In the genomic region with DNA sequence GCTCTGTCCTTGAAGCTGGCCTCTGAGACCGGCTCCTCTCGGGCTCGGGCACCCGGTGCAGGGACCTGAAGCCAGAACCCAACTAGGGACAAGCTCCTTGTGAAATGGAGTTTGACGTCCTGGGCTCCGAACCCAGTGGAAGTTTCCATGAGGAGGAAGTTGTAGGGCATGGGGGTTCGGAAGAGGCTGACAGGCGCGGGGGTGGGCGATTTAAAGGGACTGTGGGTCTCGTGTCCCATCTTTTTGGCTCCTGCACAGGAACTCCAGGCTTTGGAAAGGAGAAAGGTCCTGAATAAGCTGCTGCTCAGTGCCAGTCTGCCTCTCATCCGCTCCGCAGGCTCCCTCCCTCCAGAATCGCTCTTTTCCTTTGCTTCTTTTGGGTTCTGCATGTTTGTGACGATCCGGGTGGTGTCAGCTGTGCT, we compare ENCODE assay signal across 8 mouse cellular contexts. TPM values are rescaled to one million over a fixed set of nuclear protein-coding genes. Genes with fewer than 3 reads are reported as not detected.
DNase-seq lines count a peak whose midpoint lies in the region; ATAC-seq and TF ChIP-seq lines count a peak whose summit lies in the region.

No protein-coding gene starts in this region.

- under 1% methylated on average over 16 of the region's 16 CpGs for WGBS in embryonic facial prominence, embryonic 10.5 days
- whole genome bisulfite sequencing in hindbrain, embryonic 15.5 days: 1% methylated on average over 16 of the region's 16 CpGs
- under 1% methylated on average over 16 of the region's 16 CpGs for WGBS in liver, embryonic 16.5 days (ENCODE audit: insufficient replicate concordance)
- WGBS in small intestine, adult 2 months: under 1% methylated on average over 16 of the region's 16 CpGs

- DNase-seq in kidney, adult 18-20 months: peak; percentile 84
- no peak for DNase-seq in kidney, postnatal 36 days
- no peak for DNase-seq in embryonic facial prominence, embryonic 10.5 days (ENCODE audit: low spot score)
- no peak for DNase-seq in adrenal gland, postnatal 14 days

- H3K9ac ChIP-seq in hindbrain, embryonic 15.5 days: peak overlapping the region; percentile 45
- peak overlapping the region; percentile 21; the same call in 1 of the 2 replicates for H3K9ac ChIP-seq in liver, embryonic 16.5 days (ENCODE audit: low read depth, low read length)

- H3K4me3 ChIP-seq in E14TG2a.4 (replicated peaks; ENCODE audit: low read length): peak overlapping the region; percentile 86
- peak overlapping the region; percentile 75 for H3K4me3 ChIP-seq in embryonic facial prominence, embryonic 10.5 days
- peak overlapping the region; percentile 53 for H3K4me3 ChIP-seq in hindbrain, embryonic 15.5 days
- H3K4me3 ChIP-seq in liver, embryonic 16.5 days (ENCODE audit: low read depth, low read length): peak overlapping the region; percentile 61
- peak overlapping the region; percentile 80 for H3K4me3 ChIP-seq in small intestine, adult 2 months (ENCODE audit: low read depth, low read length)

- H3K9me3 ChIP-seq in E14TG2a.4 (ENCODE audit: low read length): no peaks in the 10 kb centered on the region
- no peaks in the 10 kb centered on the region for H3K9me3 ChIP-seq in embryonic facial prominence, embryonic 10.5 days
- no peaks in the 10 kb centered on the region for H3K9me3 ChIP-seq in hindbrain, embryonic 15.5 days
- no peaks in the 10 kb centered on the region for H3K9me3 ChIP-seq in liver, embryonic 16.5 days (replicated peaks; ENCODE audit: control insufficient read depth, low read length)

- H3K4me1 ChIP-seq in E14TG2a.4 (replicated peaks; ENCODE audit: low read depth, low read length): peaks cover 15% of the 10 kb centered on the region
- H3K4me1 ChIP-seq in embryonic facial prominence, embryonic 10.5 days: peaks cover 22% of the 10 kb centered on the region
- peaks cover 22% of the 10 kb centered on the region for H3K4me1 ChIP-seq in hindbrain, embryonic 15.5 days (replicated peaks)
- H3K4me1 ChIP-seq in liver, embryonic 16.5 days (ENCODE audit: control insufficient read depth, low read depth, low read length): no peaks in the 10 kb centered on the region
- no peaks in the 10 kb centered on the region; the same call in 1 of the 2 replicates for H3K4me1 ChIP-seq in small intestine, adult 2 months (ENCODE audit: control insufficient read depth, insufficient read depth, insufficient read length, low read length)

- no peak for TF ChIP-seq CTCF in E14TG2a.4 (conservative IDR thresholded peaks at IDR 0.05; ENCODE audit: low read length)
- TF ChIP-seq CTCF in small intestine, adult 2 months (IDR thresholded peaks at IDR 0.05; ENCODE audit: extremely low read depth, insufficient read length, insufficient replicate concordance, low read depth, low read length): no peak; the same call in 1 of the 2 replicates

- H3K27ac ChIP-seq in embryonic facial prominence, embryonic 10.5 days (replicated peaks): peak overlapping the region; percentile 61
- H3K27ac ChIP-seq in hindbrain, embryonic 15.5 days (replicated peaks): 0 out of 2 replicates have a peak overlapping the region, but pooled peaks have one; percentile 1
- peak overlapping the region; percentile 39 for H3K27ac ChIP-seq in liver, embryonic 16.5 days (ENCODE audit: low read length)
- peak overlapping the region; percentile 29; the same call in 1 of the 2 replicates for H3K27ac ChIP-seq in small intestine, adult 2 months (ENCODE audit: insufficient read depth, low read depth, low read length)

- no peak; the same call in none of the 2 replicates for ATAC-seq in hindbrain, embryonic 15.5 days (ENCODE audit: low FRiP score, low read depth)
- no peak for ATAC-seq in liver, embryonic 16.5 days (ENCODE audit: low read depth)

- no peaks in the 10 kb centered on the region for H3K36me3 ChIP-seq in E14TG2a.4 (ENCODE audit: insufficient read depth, low read length)
- H3K36me3 ChIP-seq in embryonic facial prominence, embryonic 10.5 days (replicated peaks): no peaks in the 10 kb centered on the region
- H3K36me3 ChIP-seq in hindbrain, embryonic 15.5 days: no peaks in the 10 kb centered on the region
- no peaks in the 10 kb centered on the region for H3K36me3 ChIP-seq in liver, embryonic 16.5 days (ENCODE audit: control insufficient read depth, insufficient read depth)
- no peaks in the 10 kb centered on the region for H3K36me3 ChIP-seq in small intestine, adult 2 months (ENCODE audit: control insufficient read depth, insufficient read depth, low read length)

- H3K4me2 ChIP-seq in hindbrain, embryonic 15.5 days: peak overlapping the region; percentile 98
- H3K4me2 ChIP-seq in liver, embryonic 16.5 days (ENCODE audit: low read depth, low read length): peak overlapping the region; percentile 60

- TF ChIP-seq POLR2A in small intestine, adult 2 months (IDR thresholded peaks at IDR 0.05; ENCODE audit: low read depth, low read length): no peak

- peaks cover 42% of the 10 kb centered on the region for H3K27me3 ChIP-seq in E14TG2a.4 (ENCODE audit: insufficient read depth, low read length)
- peaks cover 46% of the 10 kb centered on the region for H3K27me3 ChIP-seq in embryonic facial prominence, embryonic 10.5 days (replicated peaks; ENCODE audit: low read depth, poor library complexity, severe bottlenecking)
- peaks cover 16% of the 10 kb centered on the region for H3K27me3 ChIP-seq in hindbrain, embryonic 15.5 days
- peaks cover 28% of the 10 kb centered on the region for H3K27me3 ChIP-seq in liver, embryonic 16.5 days (ENCODE audit: control insufficient read depth, insufficient read depth, low read depth, low read length)
- no peaks in the 10 kb centered on the region for H3K27me3 ChIP-seq in small intestine, adult 2 months (ENCODE audit: control insufficient read depth, insufficient read depth, low read length)

RNA-seq across cellular contexts. Expression of gene Thrb, which starts 1.1 kb away (rescaled TPM):
- 1.2 and 1.5 TPM in 2 replicates for polyA plus RNA-seq in embryonic facial prominence, embryonic 10.5 days (2016; fragmentation: Nextera tagmentation; extraction: Ambion mirVana)
- polyA plus RNA-seq in hindbrain, embryonic 15.5 days (2015; fragmentation: Nextera tagmentation; extraction: Ambion mirVana): 2.3 TPM in 2 replicates
- polyA plus RNA-seq in liver, embryonic 16.5 days (2015; fragmentation: Nextera tagmentation; extraction: Ambion mirVana): 4.9 and 6.0 TPM in 2 replicates
- polyA plus RNA-seq in small intestine, adult 2 months (2012; rRNA removed): 0.95 and 2.5 TPM in 2 replicates
- 44.3 and 56.0 TPM in 2 replicates for total RNA-seq in adrenal gland, postnatal 14 days (2021)

Comparison
In these comparisons a context has a peak if more than half of its experiments do, and no peak if none do; other contexts are left out.
1. H3K27ac ChIP-seq: peak in every context shown above with its lines; median percentile 61 in embryonic facial prominence, embryonic 10.5 days; 39 in liver, embryonic 16.5 days; 29 in small intestine, adult 2 months; 1 in hindbrain, embryonic 15.5 days.